ENCODE assay signal across 8 mouse cellular contexts in genomic region chr6:5858371-5858770, GRCm38 (mm10).
A peak's percentile ranks its signal among the peaks of the same experiment; 100 is the strongest.
DNase-seq lines count a peak whose midpoint lies in the region; ATAC-seq and TF ChIP-seq lines count a peak whose summit lies in the region.

No protein-coding gene starts in this region.

- no peak overlapping the region for H3K9ac ChIP-seq in ES-Bruce4 (ENCODE audit: low read depth, poor library complexity, severe bottlenecking)
- H3K9ac ChIP-seq in heart, embryonic 13.5 days, result 0 out of 2 replicates have a peak overlapping the region, but pooled peaks have one; percentile 53

- no peak for ATAC-seq in heart, embryonic 13.5 days (ENCODE audit: extremely low read depth, insufficient number of reproducible peaks, low FRiP score, low TSS enrichment)
- no peak for ATAC-seq in megakaryocyte, adult 5-6 weeks (ENCODE audit: poor library complexity, severe bottlenecking)

- H3K4me1 ChIP-seq in ES-Bruce4 (ENCODE audit: control insufficient read depth, insufficient read depth, low read length), result no peaks in the 10 kb centered on the region
- 0 out of 2 replicates have a peak, but pooled peaks cover 4% of the 10 kb centered on the region for H3K4me1 ChIP-seq in heart, embryonic 13.5 days
- peaks cover 15% of the 10 kb centered on the region for H3K4me1 ChIP-seq in midbrain, embryonic 10.5 days

- TF ChIP-seq POLR2A in ES-Bruce4 (IDR thresholded peaks at IDR 0.05; ENCODE audit: insufficient read depth, low read length), result no peak

- H3K27ac ChIP-seq in ES-Bruce4 (ENCODE audit: insufficient read depth, low read length), result no peak overlapping the region
- no peak overlapping the region for H3K27ac ChIP-seq in heart, embryonic 13.5 days (replicated peaks)
- no peak overlapping the region for H3K27ac ChIP-seq in midbrain, embryonic 10.5 days (replicated peaks)

- H3K36me3 ChIP-seq in ES-Bruce4 (ENCODE audit: control insufficient read depth, insufficient read depth, low read length, poor library complexity, severe bottlenecking), result no peaks in the 10 kb centered on the region
- H3K36me3 ChIP-seq in heart, embryonic 13.5 days, result no peaks in the 10 kb centered on the region
- no peaks in the 10 kb centered on the region for H3K36me3 ChIP-seq in midbrain, embryonic 10.5 days

- TF ChIP-seq EP300 in ES-Bruce4 (IDR thresholded peaks at IDR 0.05; ENCODE audit: insufficient read depth, low read depth, low read length), result no peak

- no peak overlapping the region for H3K4me3 ChIP-seq in ES-Bruce4 (ENCODE audit: low read depth, low read length)
- peak overlapping the region; percentile 35 for H3K4me3 ChIP-seq in heart, embryonic 13.5 days
- H3K4me3 ChIP-seq in midbrain, embryonic 10.5 days, result no peak overlapping the region

- TF ChIP-seq CTCF in ES-Bruce4 (IDR thresholded peaks at IDR 0.05; ENCODE audit: low read depth, low read length), result peak; percentile 34

- peak; percentile 19 for DNase-seq in gastrocnemius, adult 18-20 months (ENCODE audit: low spot score)
- DNase-seq in gastrocnemius, postnatal 25 days, result no peak
- peak; percentile 73 to 83 for DNase-seq in cerebellum, postnatal 14 days
- peak; percentile 74 to 77 for DNase-seq in kidney, postnatal 4 days
- DNase-seq in midbrain, embryonic 10.5 days (ENCODE audit: low spot score), result peak; percentile 49

- H3K9me3 ChIP-seq in ES-Bruce4 (replicated peaks; ENCODE audit: control insufficient read depth, insufficient read depth, low read length, poor library complexity, severe bottlenecking), result no peaks in the 10 kb centered on the region
- H3K9me3 ChIP-seq in heart, embryonic 13.5 days, result no peaks in the 10 kb centered on the region
- H3K9me3 ChIP-seq in midbrain, embryonic 10.5 days (replicated peaks), result no peaks in the 10 kb centered on the region

- H3K27me3 ChIP-seq in ES-Bruce4 (ENCODE audit: control insufficient read depth, insufficient read depth, low read length, poor library complexity, severe bottlenecking), result no peaks in the 10 kb centered on the region
- peaks cover 5% of the 10 kb centered on the region; the same call in 1 of the 2 replicates for H3K27me3 ChIP-seq in heart, embryonic 13.5 days (replicated peaks)
- no peaks in the 10 kb centered on the region for H3K27me3 ChIP-seq in midbrain, embryonic 10.5 days (ENCODE audit: low read depth, poor library complexity, severe bottlenecking)

- 9% methylated on average over 12 of the region's 12 CpGs for WGBS in heart, embryonic 13.5 days
- 19% methylated on average over 12 of the region's 12 CpGs for WGBS in midbrain, embryonic 10.5 days

- peak overlapping the region; percentile 62 for H3K4me2 ChIP-seq in heart, embryonic 13.5 days
